Mouse (Mus musculus) spleen, adult 2 months (tissue): ENCODE results near the gene Tns1.

Experiments
- CTCF ChIP-seq: fragments of 200-500 bp; IDR thresholded peaks from 2 replicates; pipeline ENCODE4 v1.5.1; 2011; ENCODE audit warnings: mild to moderate bottlenecking, inconsistent platforms; ENCODE audit not compliant: insufficient read depth, insufficient read length, insufficient replicate concordance; ENCODE audit errors: extremely low read depth
- POLR2A ChIP-seq: fragments of 200-500 bp; IDR thresholded peaks from 2 replicates; pipeline ENCODE4 v1.6.1; 2011; ENCODE audit warnings: low read depth, low read length, inconsistent platforms

- no peak for TF ChIP-seq POLR2A
- no peak for TF ChIP-seq CTCF
These were observed 55.0 kb downstream of the Tns1 start for GRCm38 (mm10) chr1:74069085-74069835.
